Mouse (Mus musculus): ENCODE data around the gene Gm3415. TPM values are rescaled to one million over a fixed set of nuclear protein-coding genes. Genes with fewer than 3 reads are reported as not detected.
"Not testable (repeated sequence)": the region's sequence is repeated elsewhere in the genome, so short reads cannot be mapped to it uniquely, and the experiment has no call there.

Gm3415 gene
- total RNA-seq, 2 experiments from 2014 or later = not detected

DNA sequence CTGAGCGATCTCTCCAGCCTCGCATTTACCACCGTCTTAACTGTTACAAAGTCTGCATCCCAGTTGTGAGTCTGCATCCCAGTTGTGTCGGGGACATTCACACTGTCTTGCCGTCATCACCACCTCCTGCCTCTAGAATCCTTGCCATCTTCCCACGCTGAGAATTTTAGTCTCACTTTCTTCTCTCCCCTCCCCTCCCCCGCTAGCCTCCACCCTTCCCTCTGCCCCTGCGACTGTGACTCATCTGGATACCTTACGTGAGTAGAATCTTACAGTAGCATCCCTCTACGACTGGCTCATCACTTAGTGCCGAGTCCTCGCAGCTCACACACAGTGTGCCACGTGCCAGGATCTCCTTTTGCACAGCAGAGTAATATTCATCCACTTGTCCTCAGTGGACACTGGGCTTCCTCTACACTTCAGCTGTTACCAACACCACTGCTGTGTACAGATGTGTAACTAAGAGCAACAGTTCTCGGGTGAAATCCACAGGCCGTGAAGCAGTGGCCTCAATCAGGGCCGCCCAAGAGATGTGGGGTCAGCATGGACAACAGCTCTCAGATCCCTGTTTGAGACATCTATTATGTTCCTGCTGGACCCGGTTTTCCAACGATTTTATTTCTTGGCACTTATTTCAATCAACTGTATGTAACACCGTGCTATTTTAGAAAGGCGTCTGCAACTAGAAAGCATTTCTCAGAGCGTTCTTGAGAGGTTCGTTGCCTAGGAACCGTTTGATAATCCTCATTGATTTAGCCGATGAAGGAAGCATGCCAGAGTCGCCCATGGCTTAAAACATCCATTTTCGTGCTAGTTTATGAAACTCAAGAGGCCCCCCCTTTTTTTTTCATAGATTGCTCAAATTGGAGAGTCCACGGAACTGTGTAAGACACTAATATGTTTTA lies 42.5 kb downstream of the Gm3415 start:
- DNase-seq (ENCODE audit: low spot score in 2 of 2) = no peak

DNA sequence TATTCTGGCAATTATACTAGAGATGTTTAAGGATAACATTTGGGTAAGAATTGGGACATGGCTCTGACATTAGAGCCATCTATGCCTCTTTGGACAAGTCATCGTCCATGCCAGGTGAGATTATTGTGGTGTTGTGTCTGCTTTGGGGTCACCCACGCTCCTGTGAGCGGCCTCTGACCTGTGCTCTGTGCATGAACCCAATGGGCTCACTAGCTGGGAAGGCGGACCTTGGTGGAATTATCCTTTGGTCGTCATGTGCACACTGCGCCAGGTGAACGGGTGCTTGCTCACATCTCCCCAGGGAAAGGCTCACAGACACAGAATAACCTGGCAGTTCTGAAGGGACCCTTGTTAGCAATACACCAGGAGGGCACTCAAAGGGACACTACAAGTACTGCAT lies 43.3 kb downstream of the Gm3415 start:
- not testable (repeated sequence) for DNase-seq (ENCODE audit: low spot score in 2 of 2)

DNA sequence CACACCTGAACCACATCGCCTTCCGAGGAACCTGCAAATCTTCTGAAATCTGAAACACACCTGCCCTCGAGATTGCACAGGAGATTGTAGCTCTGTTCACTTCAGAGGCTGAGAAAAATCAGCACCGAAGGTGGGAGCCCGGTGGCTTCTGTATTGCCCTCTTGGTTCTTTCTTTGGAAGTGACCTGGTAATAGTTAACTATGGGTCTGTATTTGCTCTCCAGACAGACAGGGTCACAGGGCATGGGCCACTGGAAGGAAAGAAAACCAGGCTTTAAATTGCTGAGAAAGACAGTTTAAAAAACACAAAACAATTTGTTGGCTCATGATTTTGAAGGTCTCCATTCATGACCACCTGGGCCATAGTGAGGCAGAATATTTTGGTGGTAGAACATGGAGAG lies 44.0 kb downstream of the Gm3415 start:
- DNase-seq (ENCODE audit: low spot score in 2 of 2) = no peak

DNA sequence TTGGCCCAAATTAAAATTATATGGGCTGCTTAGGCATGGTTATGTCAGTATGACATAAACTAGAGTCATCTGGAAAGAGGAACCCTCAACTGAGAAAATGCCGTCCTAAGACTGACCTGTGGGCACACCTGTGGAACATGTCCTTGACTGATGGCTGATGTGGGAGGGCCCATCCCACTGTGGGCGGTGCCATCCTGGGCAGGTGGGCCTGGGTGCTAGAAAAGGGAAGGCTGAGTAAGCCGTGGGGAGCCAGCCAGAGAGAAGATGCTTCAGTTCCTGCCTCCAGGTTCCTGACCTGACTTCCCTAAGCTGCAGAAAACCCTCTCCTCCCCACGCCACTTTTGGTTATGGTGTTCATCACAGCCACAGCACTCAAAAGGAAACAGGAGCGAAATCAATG lies 50.3 kb downstream of the Gm3415 start:
- DNase-seq (ENCODE audit: low spot score in 2 of 2) = no peak

DNA sequence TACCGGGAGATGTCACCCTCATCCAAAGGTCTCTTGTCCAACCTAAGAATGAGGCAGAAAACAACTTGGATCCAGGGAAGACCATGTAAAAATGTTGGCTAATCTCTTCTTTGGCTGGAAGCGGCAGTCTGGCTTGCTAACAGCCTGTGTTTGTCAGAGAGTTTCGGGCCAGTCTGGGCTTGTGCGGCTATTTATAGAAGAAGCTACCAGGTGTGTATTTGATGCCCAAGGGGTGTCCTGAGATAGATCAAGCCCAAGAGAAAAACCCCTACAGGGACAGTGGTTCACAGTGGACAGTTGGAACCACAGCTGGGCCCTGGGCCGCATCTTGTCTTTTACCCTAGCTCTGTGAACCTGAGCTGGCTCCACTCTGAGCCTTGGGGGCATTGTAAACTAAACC lies 51.0 kb downstream of the Gm3415 start:
- DNase-seq (ENCODE audit: low spot score in 2 of 2) = no peak

DNA sequence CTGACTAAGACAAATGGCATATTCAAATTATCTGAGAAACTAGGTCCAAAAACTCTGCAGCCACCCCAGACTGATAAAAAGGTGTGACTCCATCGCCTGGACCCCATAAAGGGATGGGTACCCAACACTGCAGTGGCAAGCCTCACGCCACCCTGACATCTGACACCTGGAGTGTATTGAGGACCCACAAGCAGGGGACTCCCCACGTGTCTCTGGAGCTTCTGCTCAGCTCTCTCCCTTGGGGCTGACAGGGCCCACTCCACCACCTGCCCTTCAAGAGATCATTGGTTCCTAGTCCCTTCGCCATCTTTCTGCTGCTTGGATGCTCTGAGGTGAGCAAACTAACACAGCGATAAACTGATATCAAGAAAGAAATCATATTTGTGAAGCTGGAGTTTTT lies 51.9 kb downstream of the Gm3415 start:
- DNase-seq (ENCODE audit: low spot score in 2 of 2) = no peak

Other genes with a start within 250 kb of the Gm3415 start
- gene Wasf3, start 171.2 kb upstream of the Gm3415 start, total RNA-seq (2021) = 10 to 100 TPM; 92.7 to 98.3 TPM
- gene Gm6408, start 74.2 kb upstream of the Gm3415 start, total RNA-seq (2021) = not detected
- not detected for gene Gm6370, start 64.8 kb upstream of the Gm3415 start, total RNA-seq (2021)
- not detected for gene 4930449I24Rik, start 53.7 kb upstream of the Gm3415 start, total RNA-seq (2021)
- gene Gm3402, start 42.0 kb upstream of the Gm3415 start, total RNA-seq (2021) = not detected
- gene Gm3404, start 30.3 kb upstream of the Gm3415 start, total RNA-seq (2021) = not detected
- gene Gm3409, start 18.5 kb upstream of the Gm3415 start, total RNA-seq (2021) = not detected
- gene Gpr12, start 29.1 kb downstream of the Gm3415 start, total RNA-seq (2021) = 10 to 100 TPM; 37.2 to 47.1 TPM
- gene Usp12, start 238.9 kb downstream of the Gm3415 start, total RNA-seq (2021) = 10 to 100 TPM; 59.6 to 60.6 TPM